Mouse (Mus musculus) erythroblast, adult 5-6 weeks (primary cell): ENCODE measurements around the gene Bfsp2. TPM values are rescaled to one million over a fixed set of nuclear protein-coding genes. Genes with fewer than 3 reads are reported as not detected.

Source experiments
- ATAC-seq: replicated peaks from 2 replicates; pipeline ENCODE4 v1.8.0; 2016; ENCODE audit warnings: moderate number of reproducible peaks, mild to moderate bottlenecking, moderate TSS enrichment, inconsistent platforms; ENCODE audit not compliant: poor library complexity, low FRiP score, severe bottlenecking
- total RNA-seq, 2 experiments: library from RNA; stranded (forward) in 1 of 2; stranded (reverse) in 1 of 2; fragments of 150-400 nt in 1 of 2; fragments of 200-764, 138-1000 nt in 1 of 2; gene quantifications; 2 replicates each; pipeline versions ENCODE4 v1.2.3 to v1.2.4; 2015 to 2017; ENCODE audit warnings: low replicate concordance in 2 of 2

The Bfsp2 gene
- not detected in 2 replicates for total RNA-seq (2015; ENCODE audit: low replicate concordance)
- not detected in 2 replicates for total RNA-seq (2017; ENCODE audit: low replicate concordance)

GRCm38 (mm10) chr9:103480044-103480576 is at the start of gene Bfsp2:
Gene Bfsp2 (minus strand): TSS chr9:103480420.
- ATAC-seq = no peak

- no peak for ATAC-seq
Measured at GRCm38 (mm10) chr9:103525041-103525537, 44.9 kb upstream of the Bfsp2 start.

DNA sequence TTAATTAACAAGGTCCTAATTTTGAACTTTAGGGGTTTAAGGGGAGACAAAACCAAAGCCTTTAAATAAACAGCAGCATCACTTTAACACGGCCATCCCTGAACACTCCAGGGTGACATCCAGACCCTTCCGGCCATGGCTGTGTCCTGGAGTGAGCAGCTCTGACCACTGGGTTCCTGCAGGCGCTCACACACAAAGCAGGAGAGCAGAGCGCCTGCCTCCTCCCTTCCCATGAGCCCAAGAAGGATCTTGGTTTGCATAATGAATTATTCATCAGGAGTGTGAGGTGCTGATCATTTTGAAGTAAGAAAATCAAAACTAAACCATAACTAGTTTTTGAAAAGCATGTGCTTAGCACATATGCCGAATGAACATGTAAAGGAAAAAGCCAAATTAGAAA is 44.4 kb upstream of the Bfsp2 start:
- no peak for ATAC-seq

GRCm38 (mm10) chr9:103523742-103524403 is 43.7 kb upstream of the Bfsp2 start:
- no peak for ATAC-seq

- no peak for ATAC-seq
Measured at GRCm38 (mm10) chr9:103523008-103523407, 42.8 kb upstream of the Bfsp2 start.

GRCm38 (mm10) chr9:103513884-103514283 is 33.7 kb upstream of the Bfsp2 start:
- no peak for ATAC-seq

GRCm38 (mm10) chr9:103512257-103512656 is 32.0 kb upstream of the Bfsp2 start:
- ATAC-seq = no peak

GRCm38 (mm10) chr9:103506968-103507584 is 26.9 kb upstream of the Bfsp2 start:
- no peak for ATAC-seq

DNA sequence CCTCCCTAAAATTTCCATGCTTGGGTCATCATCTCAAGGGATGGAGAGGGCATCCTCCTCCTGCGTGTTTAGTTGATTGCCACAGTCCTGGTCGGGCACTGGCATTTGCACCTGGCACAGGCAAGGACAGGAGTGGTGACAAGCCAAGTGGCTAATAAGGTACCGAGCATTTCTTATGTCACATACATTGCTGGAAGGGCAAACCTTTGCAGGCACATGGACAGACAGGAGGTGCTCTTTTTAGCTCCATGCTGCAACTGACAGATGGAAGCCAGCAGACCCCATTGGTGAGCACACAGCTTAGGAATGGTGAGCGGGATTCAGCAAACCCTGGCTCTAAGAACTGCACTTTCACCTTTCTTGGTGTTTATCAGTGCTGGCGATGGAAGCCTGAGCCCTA is 24.8 kb upstream of the Bfsp2 start:
- ATAC-seq = no peak

GRCm38 (mm10) chr9:103504646-103505045 is 24.4 kb upstream of the Bfsp2 start:
- no peak for ATAC-seq

GRCm38 (mm10) chr9:103503586-103504298 is 23.5 kb upstream of the Bfsp2 start:
- ATAC-seq = no peak

DNA sequence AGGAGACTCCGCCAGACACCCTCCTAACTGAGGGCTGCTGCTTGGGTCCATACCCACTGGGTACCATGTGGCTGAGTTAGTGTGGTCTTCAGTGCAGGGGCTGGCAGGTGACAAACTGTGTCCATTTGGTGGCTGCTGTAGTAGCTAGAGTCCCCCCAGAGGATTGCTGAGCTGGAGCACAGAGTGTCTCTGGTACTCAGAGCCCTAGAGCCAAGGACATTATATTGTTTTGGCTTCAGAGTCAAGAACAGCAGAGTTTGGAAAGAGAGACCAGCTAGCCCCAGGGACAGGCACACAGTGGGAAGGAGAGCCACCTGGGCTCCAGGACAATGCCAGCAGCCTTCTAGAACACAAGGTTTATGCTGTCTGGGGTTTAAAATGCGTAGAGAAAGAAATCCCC is 22.4 kb upstream of the Bfsp2 start:
- ATAC-seq = no peak

GRCm38 (mm10) chr9:103501861-103502364 is 21.7 kb upstream of the Bfsp2 start:
- ATAC-seq = no peak

GRCm38 (mm10) chr9:103499366-103499765 is 19.1 kb upstream of the Bfsp2 start:
- ATAC-seq = no peak

GRCm38 (mm10) chr9:103498699-103499098 is 18.5 kb upstream of the Bfsp2 start:
- no peak for ATAC-seq

DNA sequence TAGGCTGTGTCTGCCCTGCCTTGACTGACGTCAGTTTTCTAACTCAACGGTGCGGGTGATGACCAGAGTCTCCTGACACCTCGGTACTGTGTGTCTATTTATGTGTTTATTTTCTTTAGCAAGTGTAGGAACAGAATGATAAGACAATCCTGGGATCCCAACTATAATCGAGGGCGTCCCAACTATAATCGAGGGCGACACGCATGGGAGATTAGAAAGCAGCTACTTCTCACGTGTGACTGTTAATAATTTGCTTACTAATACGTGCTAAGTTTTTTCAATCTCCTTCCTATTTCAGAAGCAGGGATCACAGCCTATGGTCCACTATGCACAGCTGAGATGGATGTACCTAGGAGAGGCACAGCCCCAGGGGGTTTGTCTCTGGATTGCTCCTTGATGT is 15.2 kb upstream of the Bfsp2 start:
- ATAC-seq = no peak

- ATAC-seq = no peak
Measured at GRCm38 (mm10) chr9:103494346-103495020, 14.3 kb upstream of the Bfsp2 start.

- ATAC-seq = no peak
Measured at GRCm38 (mm10) chr9:103491985-103492384, 11.8 kb upstream of the Bfsp2 start.

- ATAC-seq = peak; percentile 76
Measured at GRCm38 (mm10) chr9:103490439-103490838, 10.2 kb upstream of the Bfsp2 start.

GRCm38 (mm10) chr9:103489883-103490282 is 9.7 kb upstream of the Bfsp2 start:
- no peak for ATAC-seq
